Mouse (Mus musculus) hindbrain, postnatal 0 days (tissue): ENCODE data around the gene Smpd2. TPM values are rescaled to one million over a fixed set of nuclear protein-coding genes. Genes with fewer than 3 reads are reported as not detected.

Source experiments
- ATAC-seq: fragments of 200-750 bp; cut with Nextera tagmentation; 2 replicates; pipeline ENCODE4 v1.8.0; 2017; ENCODE audit warnings: mild to moderate bottlenecking, moderate TSS enrichment, moderate library complexity
- DNase-seq: peaks from one replicate; pipeline ENCODE4 v3.0.0-alpha.2; 2015; ENCODE audit warnings: low spot score
- H3K27ac ChIP-seq: fragments of 300-500 bp; sonication (generic); 2 replicates; pipeline ENCODE4 v1.5.1; 2014; ENCODE audit warnings: mild to moderate bottlenecking
- H3K27me3 ChIP-seq: fragments of 300-500 bp; sonication (generic); 2 replicates; pipeline ENCODE4 v1.6.1; 2014; ENCODE audit warnings: low read length, mixed read lengths; ENCODE audit not compliant: insufficient read depth
- H3K36me3 ChIP-seq: fragments of 300-500 bp; sonication (generic); 2 replicates; pipeline ENCODE4 v1.6.1; 2014; ENCODE audit warnings: low read length, mixed read lengths; ENCODE audit not compliant: insufficient read depth
- H3K4me1 ChIP-seq: fragments of 300-500 bp; sonication (generic); 2 replicates; pipeline ENCODE4 v1.6.1; 2014; ENCODE audit warnings: antibody characterized with exemption, low read length, mixed read lengths; ENCODE audit not compliant: insufficient read depth
- H3K4me2 ChIP-seq: fragments of 300-500 bp; sonication (generic); 2 replicates; pipeline ENCODE4 v1.6.1; 2014; ENCODE audit warnings: low read depth, mild to moderate bottlenecking, low read length, moderate library complexity, mixed read lengths
- H3K4me3 ChIP-seq: fragments of 300-500 bp; sonication (generic); 2 replicates; pipeline ENCODE4 v1.5.1; 2014; ENCODE audit warnings: low read length
- H3K9ac ChIP-seq: fragments of 300-500 bp; sonication (generic); replicated peaks from 2 replicates; pipeline ENCODE4 v1.6.1; 2014; ENCODE audit warnings: mild to moderate bottlenecking, low read length, moderate library complexity, mixed read lengths
- H3K9me3 ChIP-seq: fragments of 300-500 bp; sonication (generic); 2 replicates; pipeline ENCODE4 v1.6.1; 2016; ENCODE audit warnings: low read length, mixed read lengths
- CTCF ChIP-seq: IDR thresholded peaks from 2 replicates; pipeline ENCODE4 v1.5.1; 2016; ENCODE audit warnings: antibody characterized with exemption, control low read depth, low read depth
- WGBS: fragments of 180-500 bp; shearing (Covaris S2); extraction: QIAGEN DNeasy Blood & Tissue Kit; methylation state at CpG from one replicate; pipeline ENCODE4 v1.1.7; 2014; 5-methylcytosine and 5-hydroxymethylcytosine counted together
- polyA plus RNA-seq: library from polyadenylated mRNA; unstranded; fragments of >200 nt; fragmentation: Nextera tagmentation; extraction: Ambion mirVana; gene quantifications from 2 replicates; pipeline ENCODE4 v1.2.1, GENCODE M21; 2015
- total RNA-seq: library from RNA; depleted of rRNA; stranded (reverse); fragments of >200 nt; gene quantifications from 2 replicates; pipeline ENCODE4 v1.2.3, GENCODE M21; 2014

The Smpd2 gene
- total and polyA plus RNA-seq, 2 experiments from 2014 or later = 48.0 to 50.5 TPM

- DNase-seq (no peak), ATAC-seq (no peak)
- no peaks in the 10 kb centered on the region for H3K9me3 ChIP-seq
- peaks cover 9% of the 10 kb centered on the region; the same call in 1 of the 2 replicates for H3K4me1 ChIP-seq
- no peaks in the 10 kb centered on the region; the same call in 1 of the 2 replicates for H3K36me3 ChIP-seq
- H3K4me3 ChIP-seq = peak overlapping the region; percentile 55
- peak overlapping the region; percentile 61 for H3K9ac ChIP-seq
- H3K4me2 ChIP-seq = peak overlapping the region; percentile 94
- H3K27me3 ChIP-seq = no peaks in the 10 kb centered on the region
- WGBS = under 1% methylated on average over 29 of the region's 29 CpGs
- TF ChIP-seq CTCF = peak; percentile 1; the same call in 1 of the 2 replicates
- H3K27ac ChIP-seq = peak overlapping the region; percentile 71
These were observed 327 bp upstream of the Smpd2 start for GRCm38 (mm10) chr10:41490518-41490873.

GRCm38 (mm10) chr10:41489294-41489693 lies 875 bp downstream of the Smpd2 start:
- Histone ChIP-seq H3K36me3 (no peaks in the 10 kb centered on the region; the same call in 1 of the 2 replicates), H3K9ac (peak overlapping the region; percentile 61), H3K27me3 (no peaks in the 10 kb centered on the region), H3K4me1 (peaks cover 9% of the 10 kb centered on the region; the same call in 1 of the 2 replicates), H3K4me3 (peak overlapping the region; percentile 55), H3K4me2 (peak overlapping the region; percentile 94), H3K27ac (peak overlapping the region; percentile 71; the same call in 1 of the 2 replicates), H3K9me3 (no peaks in the 10 kb centered on the region)
- DNase-seq (no peak), ATAC-seq (no peak)
- 29% methylated on average over 8 of the region's 8 CpGs for WGBS
- no peak for TF ChIP-seq CTCF

DNA sequence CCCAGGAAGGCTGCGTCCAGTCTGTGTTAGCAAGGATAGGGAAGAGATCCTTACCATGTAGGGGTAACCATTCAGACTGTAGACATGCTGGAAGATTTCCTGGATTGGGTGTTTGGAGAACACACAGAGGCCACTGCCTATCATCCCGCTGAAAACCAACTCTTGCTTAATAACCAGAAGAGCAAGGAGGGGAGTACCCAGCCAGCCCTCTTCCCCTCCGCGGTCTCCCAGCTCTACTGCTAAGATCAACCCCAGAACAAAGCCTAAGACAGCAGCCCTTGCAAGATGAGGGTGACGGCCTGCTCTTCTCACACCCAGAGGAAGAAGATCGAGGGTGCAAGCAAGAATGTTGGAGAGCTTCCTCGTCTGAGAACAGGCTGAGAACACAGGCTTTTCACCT lies 1.3 kb downstream of the Smpd2 start:
- no peaks in the 10 kb centered on the region for H3K9me3 ChIP-seq
- 39% methylated on average over 7 of the region's 7 CpGs for WGBS
- no peak for TF ChIP-seq CTCF
- DNase-seq (no peak), ATAC-seq (no peak)
- H3K36me3 ChIP-seq = no peaks in the 10 kb centered on the region; the same call in 1 of the 2 replicates
- peaks cover 9% of the 10 kb centered on the region; the same call in 1 of the 2 replicates for H3K4me1 ChIP-seq
- H3K4me3 ChIP-seq = peak overlapping the region; percentile 55
- no peaks in the 10 kb centered on the region for H3K27me3 ChIP-seq
- peak overlapping the region; percentile 94 for H3K4me2 ChIP-seq
- H3K9ac ChIP-seq = peak overlapping the region; percentile 61; the same call in 1 of the 2 replicates
- H3K27ac ChIP-seq = no peak overlapping the region

DNA sequence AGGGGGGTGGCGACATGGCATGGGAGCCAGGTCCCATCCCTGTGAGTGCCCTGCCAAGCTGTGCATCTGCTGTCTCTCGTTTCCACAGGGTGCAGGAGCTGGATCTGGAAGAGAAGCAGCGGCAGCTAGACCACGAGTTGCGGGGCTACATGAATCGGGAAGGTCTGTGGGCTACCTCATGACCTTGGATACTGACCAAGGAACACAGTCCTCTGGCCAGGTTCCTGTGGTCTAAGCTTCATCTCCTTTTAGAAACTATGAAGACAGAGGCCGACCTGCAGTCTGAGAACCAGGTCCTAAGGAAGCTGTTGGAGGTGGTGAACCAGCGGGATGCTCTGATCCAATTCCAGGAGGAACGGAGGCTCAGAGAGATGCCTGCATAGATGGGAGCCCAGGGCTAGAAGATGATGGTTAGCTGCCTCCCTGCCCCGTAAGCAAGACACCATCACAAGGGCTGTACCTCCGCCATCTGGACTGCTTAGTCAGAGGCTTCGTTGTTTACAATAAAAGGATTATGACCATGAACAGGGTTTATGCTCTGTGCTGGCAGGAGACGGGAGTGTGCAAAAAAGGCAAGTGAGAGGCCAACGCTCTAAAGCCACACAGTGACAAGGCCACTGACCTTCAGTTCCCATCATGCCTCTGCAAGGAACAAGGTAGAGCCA lies 3.5 kb downstream of the Smpd2 start:
- no peak for TF ChIP-seq CTCF
- DNase-seq = no peak
- ATAC-seq = no peak
- Histone ChIP-seq H3K4me3 (no peak overlapping the region), H3K36me3 (no peaks in the 10 kb centered on the region; the same call in 1 of the 2 replicates), H3K27me3 (no peaks in the 10 kb centered on the region), H3K4me1 (peaks cover 9% of the 10 kb centered on the region; the same call in 1 of the 2 replicates), H3K9ac (no peak overlapping the region), H3K27ac (no peak overlapping the region), H3K9me3 (no peaks in the 10 kb centered on the region), H3K4me2 (no peak overlapping the region)
- 67% methylated on average over 14 of the region's 14 CpGs for WGBS

DNA sequence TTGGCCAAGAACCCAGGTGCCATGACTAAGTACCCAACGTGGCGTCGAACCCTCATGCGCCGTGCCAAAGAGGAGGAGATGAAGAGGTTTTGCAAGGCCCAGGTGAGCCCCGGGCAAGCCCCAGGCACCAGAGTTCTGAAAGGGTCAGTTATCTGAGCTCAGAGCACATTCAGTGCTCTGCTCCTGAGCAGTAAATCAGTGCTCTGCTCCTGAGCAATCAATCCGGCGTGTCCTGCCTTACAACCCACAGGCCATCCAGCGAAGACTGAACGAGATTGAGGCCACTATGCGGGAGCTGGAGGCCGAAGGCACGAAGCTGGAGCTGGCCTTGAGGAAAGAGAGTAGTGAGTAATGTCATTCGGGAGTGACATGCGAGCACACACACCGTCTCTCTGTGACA lies 4.4 kb downstream of the Smpd2 start:
- H3K4me2 ChIP-seq = no peak overlapping the region
- ATAC-seq (no peak), DNase-seq (no peak)
- peaks cover 9% of the 10 kb centered on the region; the same call in 1 of the 2 replicates for H3K4me1 ChIP-seq
- no peaks in the 10 kb centered on the region for H3K9me3 ChIP-seq
- H3K9ac ChIP-seq = no peak overlapping the region
- H3K36me3 ChIP-seq = no peaks in the 10 kb centered on the region; the same call in 1 of the 2 replicates
- no peak overlapping the region for H3K4me3 ChIP-seq
- no peak overlapping the region for H3K27ac ChIP-seq
- WGBS = 92% methylated on average over 16 of the region's 16 CpGs
- TF ChIP-seq CTCF = no peak
- H3K27me3 ChIP-seq = no peaks in the 10 kb centered on the region

DNA sequence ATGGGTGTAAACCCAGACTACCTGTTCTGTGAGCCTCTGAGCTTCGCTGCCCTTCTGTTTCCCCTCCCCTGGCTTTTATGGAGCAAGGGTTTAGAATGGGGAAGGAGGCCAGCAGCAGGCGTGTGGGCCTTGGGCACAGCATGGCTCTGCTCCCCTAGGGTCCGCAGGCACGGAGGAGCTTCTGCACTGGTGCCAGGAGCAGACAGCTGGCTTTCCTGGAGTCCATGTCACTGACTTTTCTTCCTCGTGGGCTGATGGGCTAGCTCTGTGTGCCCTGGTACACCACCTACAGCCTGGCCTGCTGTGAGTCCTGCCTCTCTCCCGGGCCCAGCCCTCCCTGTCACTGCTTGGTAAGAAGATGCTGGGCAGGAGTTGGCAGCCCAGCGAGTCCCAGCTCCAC lies 7.7 kb downstream of the Smpd2 start:
- H3K9me3 ChIP-seq = no peaks in the 10 kb centered on the region
- no peaks in the 10 kb centered on the region; the same call in 1 of the 2 replicates for H3K36me3 ChIP-seq
- H3K4me1 ChIP-seq = no peaks in the 10 kb centered on the region
- H3K4me2 ChIP-seq = no peak overlapping the region
- DNase-seq (no peak), ATAC-seq (no peak)
- TF ChIP-seq CTCF = no peak
- H3K27me3 ChIP-seq = no peaks in the 10 kb centered on the region
- no peak overlapping the region for H3K27ac ChIP-seq
- no peak overlapping the region for H3K9ac ChIP-seq
- no peak overlapping the region for H3K4me3 ChIP-seq
- WGBS = 56% methylated on average over 7 of the region's 7 CpGs
